Mouse (Mus musculus) myocyte (in vitro differentiated cells): ENCODE results near the gene Zfp169.

Experiments used
- CEBPB ChIP-seq: IDR thresholded peaks from 2 replicates; pipeline ENCODE4 v1.6.1; 2011; ENCODE audit warnings: mild to moderate bottlenecking, moderate library complexity; ENCODE audit not compliant: poor library complexity, insufficient read depth, severe bottlenecking
- E2F4 ChIP-seq: IDR thresholded peaks from one replicate; pipeline ENCODE4 v1.6.1; 2011; ENCODE audit warnings: mild to moderate bottlenecking, control low read depth, moderate library complexity; ENCODE audit not compliant: insufficient read depth
- MAX ChIP-seq: IDR thresholded peaks from one replicate; pipeline ENCODE4 v1.6.1; 2011; ENCODE audit warnings: low read depth, mild to moderate bottlenecking, control low read depth
- MYOD1 ChIP-seq, 3 experiments: IDR thresholded peaks; one replicate each; pipeline ENCODE4 v1.6.1; 2011; ENCODE audit warnings: control low read depth in 2 of 3, low read depth in 2 of 3, mild to moderate bottlenecking in 2 of 3, moderate library complexity in 1 of 3; ENCODE audit not compliant: insufficient read length in 2 of 3, control insufficient read depth in 1 of 3
- POLR2A ChIP-seq: IDR thresholded peaks from one replicate; pipeline ENCODE4 v1.6.1; 2011; ENCODE audit warnings: low read depth, mild to moderate bottlenecking, control low read depth, moderate library complexity; ENCODE audit not compliant: insufficient read length
- POLR2AphosphoS2 ChIP-seq: IDR thresholded peaks from one replicate; pipeline ENCODE4 v1.6.1; 2011; ENCODE audit warnings: low read depth, control low read depth; ENCODE audit not compliant: insufficient read length
- REST ChIP-seq: IDR thresholded peaks from one replicate; pipeline ENCODE4 v1.6.1; 2011; ENCODE audit warnings: mild to moderate bottlenecking, control low read depth, moderate library complexity; ENCODE audit not compliant: insufficient read depth, insufficient read length
- SRF ChIP-seq: IDR thresholded peaks from one replicate; pipeline ENCODE4 v1.6.1; 2011; ENCODE audit warnings: low read depth; ENCODE audit not compliant: control insufficient read depth, insufficient read length
- TCF12 ChIP-seq: IDR thresholded peaks from one replicate; pipeline ENCODE4 v1.6.1; 2011; ENCODE audit warnings: mild to moderate bottlenecking, control low read depth; ENCODE audit not compliant: poor library complexity, insufficient read depth, severe bottlenecking
- USF1 ChIP-seq: IDR thresholded peaks from one replicate; pipeline ENCODE4 v1.6.1; 2011; ENCODE audit warnings: low read depth, mild to moderate bottlenecking, control low read depth, moderate library complexity

DNA sequence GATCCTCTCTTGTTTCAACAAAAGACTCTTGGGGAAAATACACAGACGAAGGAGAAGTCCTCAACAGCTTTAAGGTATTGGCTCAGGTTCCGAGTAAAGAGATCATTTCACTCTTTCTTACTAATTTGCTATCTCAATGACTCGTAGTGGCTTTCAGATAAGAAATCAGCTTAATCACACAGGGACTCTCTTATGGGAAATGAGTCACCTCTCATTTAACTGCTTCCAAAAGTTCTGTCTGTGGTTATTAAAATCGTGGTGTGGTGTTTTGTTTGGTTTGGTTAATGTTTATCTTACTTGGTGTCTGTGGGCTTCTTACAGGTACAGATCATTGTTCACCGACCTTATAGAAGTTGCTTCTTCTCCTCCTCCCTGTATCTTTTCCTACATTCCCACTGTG, 10.8 kb downstream of the Zfp169 start:
- TF ChIP-seq POLR2A (no peak), USF1 (no peak), MAX (no peak), POLR2AphosphoS2 (no peak), REST (no peak), MYOD1 (IDR thresholded peaks at IDR 0.05; ENCODE audit: control insufficient read depth in 1 of 3, insufficient read length in 2 of 3, low read depth in 2 of 3) (no peak), E2F4 (no peak), TCF12 (no peak), SRF (no peak), CEBPB (no peak)
